Mouse (Mus musculus): Measurements from ENCODE around the gene Crb3.
A peak's percentile ranks its signal among the peaks of the same experiment; 100 is the strongest.
"Not testable (repeated sequence)": the region's sequence is repeated elsewhere in the genome, so short reads cannot be mapped to it uniquely, and the experiment has no call there.

The Crb3 gene

DNA sequence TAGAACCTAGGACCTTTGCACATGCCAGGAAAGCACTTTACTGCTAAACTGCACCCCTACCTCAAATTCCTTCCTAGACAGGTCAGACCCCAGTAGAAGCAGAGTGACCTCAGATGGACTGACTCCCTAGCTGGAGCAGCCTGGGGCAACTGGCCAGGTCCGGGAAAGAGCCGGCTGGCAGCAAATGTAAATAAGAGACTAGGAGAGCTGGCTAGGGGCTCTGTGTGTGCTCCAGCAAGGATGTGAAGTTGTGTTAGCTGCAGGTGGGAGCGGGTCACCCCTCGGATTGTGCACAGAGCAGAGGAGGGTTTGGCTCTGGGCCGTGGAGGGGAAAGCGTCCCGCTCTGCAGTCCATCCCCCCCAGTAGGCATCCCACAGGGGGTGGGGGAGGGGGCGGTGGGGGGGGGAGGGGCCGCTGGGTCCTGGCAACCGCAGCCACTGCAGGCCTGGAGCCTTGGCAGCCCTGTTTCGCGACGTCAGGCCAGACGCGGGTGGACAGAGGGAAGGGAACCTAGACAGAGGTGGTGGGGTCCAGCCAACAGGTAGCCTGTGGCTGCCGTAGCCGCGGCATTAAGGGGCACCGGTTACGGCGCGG is at the start of gene Crb3:
TSS of gene Crb3 (plus strand) at position 215 of the 595 bp plus-strand sequence.
- peak; percentile 51 for DNase-seq

GRCm38 (mm10) chr17:57010911-57011235 is 48.0 kb upstream of the Crb3 start:
- no peak for DNase-seq

DNA sequence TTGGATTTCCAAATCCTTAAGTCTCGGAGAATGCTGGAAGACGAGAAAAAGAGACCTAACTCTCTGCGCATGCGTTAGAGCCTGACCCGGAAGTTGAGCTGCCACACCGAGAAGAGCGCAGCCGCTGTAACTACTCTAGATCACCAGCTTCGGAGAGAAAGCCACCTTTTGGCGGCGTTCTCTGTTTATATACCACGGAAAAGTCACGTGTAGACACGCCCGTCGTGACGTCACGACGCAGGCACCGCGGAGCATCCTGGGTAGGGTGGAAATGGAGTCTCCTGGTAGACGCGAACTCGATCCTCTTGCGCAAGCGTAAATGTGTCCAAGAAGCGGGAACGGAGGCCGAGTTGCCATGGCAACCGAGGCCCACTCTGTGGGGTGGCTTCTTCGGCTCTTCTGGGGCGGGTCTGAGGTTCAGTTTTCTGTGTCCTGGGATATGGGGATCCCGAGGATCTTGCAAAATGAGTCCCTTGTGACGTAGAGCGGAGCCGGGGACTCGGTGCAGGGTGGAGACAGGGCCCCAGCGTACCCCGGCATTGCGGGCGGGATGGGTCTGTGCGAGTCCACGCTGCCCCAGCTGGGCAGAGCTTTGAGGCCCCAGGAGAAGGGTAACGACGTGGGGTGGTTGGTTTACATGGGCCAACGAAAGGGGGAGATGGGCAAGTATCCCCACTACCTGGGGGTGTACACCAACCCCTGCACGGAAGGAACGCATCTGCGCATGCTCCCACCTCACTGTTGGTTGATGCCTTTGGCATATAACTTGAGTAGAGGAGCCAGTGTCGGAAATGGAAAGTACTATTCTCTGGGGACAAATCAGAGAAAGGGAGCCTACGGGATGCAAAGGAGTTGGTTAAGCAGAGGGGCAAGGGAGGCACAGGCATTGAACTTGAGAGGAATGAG is 47.4 kb upstream of the Crb3 start, which contains the start of the genes Gtf2f1 and Gm17949:
TSS of gene Gtf2f1 (minus strand) at position 53 of the 906 bp plus-strand sequence.
TSS of gene Gm17949 (plus strand) at position 234 of the 906 bp plus-strand sequence.
- peak; percentile 94 for DNase-seq

DNA sequence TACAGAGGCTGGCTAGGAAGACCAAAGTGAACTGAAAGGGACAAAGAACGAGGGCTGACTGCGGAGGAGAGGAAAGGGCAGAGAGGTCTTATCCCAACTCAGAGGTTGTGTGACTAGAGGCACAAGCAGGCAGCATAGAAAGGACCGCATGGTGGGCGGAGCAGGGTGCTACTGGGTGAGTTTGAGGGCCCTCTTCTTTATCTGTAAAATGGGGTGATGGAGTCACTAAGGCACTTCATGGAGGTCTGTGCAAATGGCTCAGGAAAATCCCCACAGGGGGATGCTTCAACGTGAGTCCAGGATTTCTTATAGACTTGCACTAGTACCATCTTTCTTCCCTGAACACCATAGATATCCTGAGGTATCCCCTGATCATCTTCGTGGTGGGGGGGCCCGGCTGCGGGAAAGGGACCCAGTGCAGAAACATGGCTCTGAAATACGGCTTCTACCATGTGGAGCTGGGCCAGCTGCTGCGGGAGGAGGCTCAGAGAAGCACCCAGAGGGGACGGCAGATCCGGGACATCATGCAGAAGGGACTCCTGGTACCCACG is 46.6 kb upstream of the Crb3 start:
- DNase-seq: no peak

DNA sequence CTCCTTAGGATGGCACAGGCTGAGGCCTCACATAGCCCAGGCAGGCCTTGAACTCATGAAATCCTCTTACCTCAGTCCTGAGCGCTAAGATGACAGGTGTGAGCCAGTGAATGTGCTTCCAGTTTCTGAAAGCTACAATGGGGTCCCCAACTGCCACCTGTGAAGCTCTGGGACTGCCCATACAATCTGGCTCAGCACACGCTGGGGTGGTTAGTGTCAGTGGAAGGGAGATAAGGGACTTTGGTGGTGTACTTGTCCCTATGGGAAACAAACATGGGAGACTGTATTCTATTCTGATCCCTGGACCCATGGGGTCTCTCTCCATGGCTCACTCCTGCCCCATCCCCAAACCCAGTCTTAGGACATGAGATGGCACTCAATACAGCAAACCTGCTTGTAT is 39.2 kb upstream of the Crb3 start:
- no peak for DNase-seq

DNA sequence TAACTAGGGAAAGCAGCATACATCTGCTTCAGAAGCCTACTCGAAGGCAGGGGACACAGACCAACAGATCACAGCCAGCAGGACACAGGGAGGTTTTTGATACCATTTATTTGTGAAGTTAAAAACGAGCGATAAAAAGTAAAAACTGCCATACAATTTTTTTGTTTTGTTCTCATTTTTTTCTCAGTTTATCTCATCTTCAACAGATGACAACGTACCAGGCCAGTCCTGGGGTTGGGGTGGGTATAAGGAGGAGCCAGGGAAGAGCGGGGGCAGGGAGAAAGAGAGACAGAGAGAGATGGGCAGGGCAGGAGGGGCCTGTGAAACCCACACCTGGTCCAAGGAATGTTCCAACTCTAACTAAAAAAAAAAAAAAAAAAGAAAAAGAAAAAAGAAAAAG is 37.9 kb upstream of the Crb3 start:
- DNase-seq: no peak

DNA sequence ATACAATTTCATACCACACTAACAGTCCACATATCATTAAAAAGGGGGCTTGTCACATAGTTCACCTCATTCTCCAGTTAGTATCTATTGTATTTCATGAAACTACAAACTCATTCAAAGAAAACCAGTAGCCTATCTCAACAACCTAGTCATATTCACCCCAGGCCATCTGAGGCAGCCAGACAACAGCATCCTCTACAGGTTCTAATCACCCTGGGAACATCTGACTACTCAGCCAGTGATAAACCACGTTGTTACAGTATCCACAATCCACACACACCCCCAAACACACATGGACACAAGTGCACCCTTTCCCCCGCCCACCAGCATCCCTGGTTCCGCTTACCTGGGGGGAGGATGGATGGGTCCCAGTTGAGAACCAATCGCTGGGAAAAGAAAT is 31.4 kb upstream of the Crb3 start:
- no peak for DNase-seq

DNA sequence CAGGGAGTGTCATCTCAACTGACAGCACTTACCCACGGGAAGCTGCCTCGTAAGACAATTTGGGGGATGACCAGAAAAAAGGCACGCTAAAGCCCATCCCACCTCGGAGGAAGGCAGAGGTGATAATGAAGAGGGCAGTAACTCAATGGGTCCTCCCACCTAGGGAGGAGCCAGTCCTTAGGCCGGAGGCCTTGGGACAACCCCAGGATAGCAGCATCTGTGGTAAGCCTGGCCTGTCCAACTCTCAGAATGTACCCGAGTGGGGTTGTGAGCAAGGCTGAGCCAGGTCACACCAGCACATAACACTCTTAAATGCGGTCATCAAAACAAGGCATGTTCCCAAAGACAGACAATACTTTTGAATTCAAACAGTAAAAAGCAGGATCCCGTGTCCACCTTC is 29.2 kb upstream of the Crb3 start:
- no peak for DNase-seq

DNA sequence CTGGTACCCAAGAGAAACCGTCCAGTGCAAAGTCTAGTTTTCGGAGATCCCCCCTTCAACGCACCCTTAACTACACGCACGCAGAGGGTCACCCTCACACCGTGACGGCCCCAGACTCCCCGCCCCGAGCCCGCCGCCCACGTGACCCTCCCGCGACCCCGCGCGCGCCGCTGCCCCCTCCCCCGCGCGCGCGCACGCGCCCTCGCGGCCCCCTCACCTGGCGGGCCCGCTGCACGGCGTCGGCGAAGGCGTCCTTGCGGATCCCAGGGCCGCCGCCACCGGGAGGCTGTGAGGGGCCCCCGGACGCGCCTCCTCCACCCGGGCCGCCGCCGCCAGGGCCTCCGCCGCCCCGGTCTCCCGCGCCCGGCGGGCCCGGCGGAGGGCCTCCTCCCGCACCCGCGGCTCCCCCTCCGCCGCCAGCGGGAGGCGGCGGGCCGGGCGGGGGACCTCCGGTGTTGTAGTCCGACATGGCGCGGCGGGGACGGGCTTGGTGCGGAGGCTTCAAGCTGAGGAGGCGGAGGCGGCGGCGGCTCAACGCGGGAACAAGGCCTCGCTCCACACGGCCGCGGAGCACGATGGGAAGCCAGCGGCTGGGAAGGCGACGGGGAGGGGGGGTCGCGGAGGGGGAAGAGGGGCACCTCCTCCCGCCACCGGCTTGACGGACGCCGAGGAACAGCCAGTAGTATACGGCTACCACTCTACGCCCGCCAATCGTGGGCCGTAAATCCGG is 27.8 kb upstream of the Crb3 start, which contains the start of gene Khsrp:
TSS of gene Khsrp (minus strand) at position 592 of the 730 bp plus-strand sequence.
- DNase-seq: peak; percentile 65

- DNase-seq: peak; percentile 95
Observed at GRCm38 (mm10) chr17:57031661-57032420, 27.1 kb upstream of the Crb3 start.

GRCm38 (mm10) chr17:57032854-57033253 is 26.1 kb upstream of the Crb3 start:
- no peak for DNase-seq

DNA sequence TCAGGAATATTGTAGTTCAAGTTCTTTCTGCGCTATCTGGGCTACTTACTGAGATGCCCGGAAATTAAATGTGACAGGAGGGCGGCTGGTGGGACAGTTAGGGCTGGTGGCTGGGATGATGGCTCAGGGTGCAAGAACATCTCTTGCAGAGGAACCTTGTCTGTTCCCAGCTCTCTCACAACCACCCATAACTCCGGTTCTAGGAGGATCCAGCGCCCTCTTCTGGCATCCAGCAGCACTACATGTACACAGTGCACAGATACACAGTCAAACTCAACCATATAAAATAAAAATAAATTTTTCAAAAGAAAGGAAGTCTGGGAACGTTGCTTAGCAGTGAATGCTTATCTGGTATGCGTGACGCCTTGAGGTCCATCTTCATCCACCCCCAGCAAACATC is 19.9 kb upstream of the Crb3 start:
- DNase-seq: no peak

- DNase-seq: no peak
Observed at GRCm38 (mm10) chr17:57041554-57041953, 17.4 kb upstream of the Crb3 start, which contains the start of gene Slc25a41. Gene Slc25a41 (minus strand): TSS chr17:57041654.

GRCm38 (mm10) chr17:57047406-57047805 is 11.5 kb upstream of the Crb3 start:
- no peak for DNase-seq

DNA sequence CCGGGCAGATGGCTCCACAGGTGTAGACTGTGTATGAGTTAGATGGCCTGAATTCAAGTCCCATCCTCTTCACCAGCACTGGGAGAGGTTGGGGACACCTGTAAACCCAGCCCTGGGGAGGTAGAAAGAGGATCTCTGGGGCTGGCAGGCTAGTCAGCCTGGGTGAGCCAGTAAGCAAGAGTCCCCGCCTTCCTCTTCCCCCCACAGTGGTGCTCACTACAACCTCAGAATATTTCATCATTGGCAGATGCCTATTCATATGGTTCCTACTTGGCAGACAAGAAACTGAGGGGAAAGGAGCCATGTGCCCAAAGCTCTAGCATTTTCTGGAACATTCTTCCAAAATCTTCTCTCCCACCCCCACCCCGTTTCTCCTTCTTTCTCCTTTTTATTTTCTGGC is 10.1 kb upstream of the Crb3 start:
- no peak for DNase-seq

DNA sequence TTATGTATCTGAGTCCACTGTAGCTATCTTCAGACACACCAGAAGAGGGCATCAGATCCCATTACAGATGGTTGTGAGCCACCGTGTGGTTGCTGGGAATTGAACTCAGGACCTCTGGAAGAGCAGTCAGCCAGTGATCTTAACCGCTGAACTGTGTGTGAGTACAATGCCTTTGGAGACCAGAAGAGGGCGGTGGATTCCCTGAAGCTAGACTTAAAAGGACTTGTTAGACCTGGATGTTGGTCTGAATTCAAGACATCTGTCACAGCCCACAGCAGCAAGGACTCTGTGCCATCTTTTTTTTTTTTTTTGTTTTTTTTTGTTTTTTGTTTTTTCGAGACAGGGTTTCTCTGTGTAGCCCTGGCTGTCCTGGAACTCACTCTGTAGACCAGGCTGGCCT is 7.2 kb upstream of the Crb3 start:
- DNase-seq: not testable (repeated sequence)

DNA sequence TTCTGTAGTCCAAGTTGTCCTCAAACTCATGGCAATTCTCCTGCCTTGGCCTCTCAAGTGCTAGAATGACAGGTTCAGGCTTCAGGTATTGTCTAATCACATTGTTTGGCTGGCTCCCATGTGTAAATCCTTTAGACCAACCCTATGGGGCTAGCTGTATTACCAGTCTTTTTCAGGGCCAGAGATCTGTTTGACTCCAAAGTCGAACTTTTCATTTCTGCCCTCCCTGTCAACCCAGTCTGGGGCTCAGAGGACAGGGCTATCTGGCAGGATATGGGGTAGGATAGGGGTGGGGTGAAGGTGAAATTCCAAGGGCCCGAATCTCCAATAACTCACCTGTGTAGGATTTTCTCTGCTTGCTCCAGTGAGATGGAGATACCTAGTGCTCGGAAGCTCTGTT is 2.7 kb upstream of the Crb3 start:
- no peak for DNase-seq

- DNase-seq: peak; percentile 83
Observed at GRCm38 (mm10) chr17:57059486-57059977, 627 bp downstream of the Crb3 start, which contains the start of gene Slc25a23. Gene Slc25a23 (minus strand): TSS chr17:57059863.

DNA sequence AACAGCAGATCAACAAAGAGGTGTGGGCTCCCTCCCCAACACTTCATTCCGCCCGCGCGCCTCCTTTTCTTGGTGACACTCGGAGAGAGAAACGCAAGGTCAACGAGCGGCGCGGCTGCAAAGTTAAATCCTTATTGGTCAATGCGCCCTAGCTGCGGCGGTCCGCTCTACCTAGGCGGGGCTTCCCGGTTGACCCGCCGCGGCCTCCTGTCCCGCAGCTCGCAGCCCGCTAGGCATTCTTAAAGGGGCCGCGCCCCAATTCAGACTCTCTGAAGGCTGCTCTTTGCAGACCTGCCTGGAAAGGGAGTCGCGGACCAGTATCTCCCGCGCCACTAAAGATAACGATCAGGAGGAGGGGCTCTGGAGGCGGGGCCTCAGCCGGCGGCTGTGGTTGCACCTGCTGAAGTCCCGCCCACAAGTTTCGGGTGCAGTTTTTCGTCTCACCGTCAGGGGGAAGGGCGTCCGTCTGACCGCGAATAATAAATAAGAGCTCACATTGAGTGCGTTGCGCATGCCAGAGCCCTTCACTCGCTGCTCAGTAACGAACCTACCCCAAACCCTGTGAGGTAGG is 1.4 kb downstream of the Crb3 start:
- peak; percentile 92 for DNase-seq

GRCm38 (mm10) chr17:57061069-57061468 is 2.2 kb downstream of the Crb3 start:
- no peak for DNase-seq

GRCm38 (mm10) chr17:57062011-57062521 is 3.2 kb downstream of the Crb3 start:
- no peak for DNase-seq
